Mouse (Mus musculus): Measurements from ENCODE around the gene Tnik.

DNA sequence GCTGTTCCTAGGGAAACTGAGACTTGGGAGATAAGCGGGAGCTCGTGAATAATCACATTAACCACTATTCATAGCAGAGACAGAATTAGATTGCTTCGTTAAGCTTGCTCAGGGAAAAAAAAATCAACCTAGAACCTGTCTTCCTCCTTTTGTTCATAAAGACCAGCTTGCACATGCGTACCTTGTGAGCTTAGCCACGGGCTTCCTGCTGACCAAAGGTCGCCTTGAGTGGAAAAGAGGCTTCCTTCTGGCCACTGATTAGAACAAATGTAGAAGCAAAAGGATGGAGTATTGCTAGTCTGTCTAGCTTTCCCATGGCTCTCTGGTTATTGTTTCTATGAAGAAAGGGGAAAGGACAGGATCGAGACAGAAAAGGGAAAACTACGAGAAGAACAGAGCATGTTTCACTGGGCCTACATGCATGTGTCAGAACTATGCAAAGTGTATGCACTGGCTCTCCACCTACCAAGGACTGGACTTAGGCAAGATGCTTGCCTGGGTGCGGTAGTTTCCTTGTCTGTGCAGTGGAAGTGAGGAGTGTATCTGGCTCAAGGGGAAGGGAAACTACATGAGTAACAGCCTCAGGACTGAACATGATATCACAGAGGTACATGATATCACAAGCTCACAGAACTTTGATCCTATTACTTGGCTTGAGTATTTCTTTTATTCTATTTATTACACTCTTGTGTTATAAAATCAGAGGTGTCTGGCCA lies 322.9 kb downstream of the Tnik start:
- TF ChIP-seq CTCF (conservative IDR thresholded peaks at IDR 0.05; ENCODE audit: low read length) (no peak), NANOG (IDR thresholded peaks at IDR 0.05; ENCODE audit: borderline replicate concordance, low read length) (no peak), POU5F1 (IDR thresholded peaks at IDR 0.05; ENCODE audit: borderline replicate concordance, low read length) (no peak)

Measured in E14TG2a.4 (cell line).